Mouse (Mus musculus) heart, embryonic 11.5 days (tissue): ENCODE results near the gene Fbln5. TPM values are rescaled to one million over a fixed set of nuclear protein-coding genes. Genes with fewer than 3 reads are reported as not detected.

ENCODE experiments used
- ATAC-seq: fragments of 200-750 bp; cut with Nextera tagmentation; replicated peaks from 2 replicates; pipeline ENCODE4 v1.8.0; 2017; ENCODE audit warnings: moderate library complexity; ENCODE audit not compliant: insufficient number of reproducible peaks, low FRiP score, low TSS enrichment
- H3K27ac ChIP-seq: fragments of 300-500 bp; sonication (generic); 2 replicates; pipeline ENCODE4 v1.5.1; 2014; ENCODE audit warnings: mild to moderate bottlenecking, low read depth, low read length
- H3K27me3 ChIP-seq: fragments of 300-500 bp; sonication (generic); 2 replicates; pipeline ENCODE4 v1.6.1; 2014; ENCODE audit warnings: mild to moderate bottlenecking, low read length, mixed read lengths; ENCODE audit not compliant: control insufficient read depth, insufficient read depth
- H3K36me3 ChIP-seq: fragments of 300-500 bp; sonication (generic); 2 replicates; pipeline ENCODE4 v1.6.1; 2014; ENCODE audit warnings: mild to moderate bottlenecking, low read length, moderate library complexity, mixed read lengths; ENCODE audit not compliant: control insufficient read depth, insufficient read depth
- H3K4me1 ChIP-seq: fragments of 300-500 bp; sonication (generic); 2 replicates; pipeline ENCODE4 v1.6.1; 2014; ENCODE audit warnings: low read length; ENCODE audit not compliant: control insufficient read depth, insufficient read depth
- H3K4me2 ChIP-seq: fragments of 300-500 bp; sonication (generic); 2 replicates; pipeline ENCODE4 v1.6.1; 2014; ENCODE audit warnings: mild to moderate bottlenecking, moderate library complexity
- H3K4me3 ChIP-seq: fragments of 300-500 bp; sonication (generic); 2 replicates; pipeline ENCODE4 v1.5.1; 2014; ENCODE audit warnings: low read depth, low read length
- H3K9ac ChIP-seq: fragments of 300-500 bp; sonication (generic); 2 replicates; pipeline ENCODE4 v1.6.1; 2014; ENCODE audit warnings: mild to moderate bottlenecking, low read depth, low read length, moderate library complexity
- H3K9me3 ChIP-seq: fragments of 300-500 bp; sonication (generic); replicated peaks from 2 replicates; pipeline ENCODE4 v1.6.1; 2016; ENCODE audit warnings: low read length; ENCODE audit not compliant: control insufficient read depth
- WGBS: fragments of 180-500 bp; shearing (Covaris S2); extraction: QIAGEN DNeasy Blood & Tissue Kit; methylation state at CpG from one replicate; pipeline ENCODE4 v1.1.7; 2014; ENCODE audit not compliant: insufficient replicate concordance; 5-methylcytosine and 5-hydroxymethylcytosine counted together
- polyA plus RNA-seq: library from polyadenylated mRNA; unstranded; fragments of >200 nt; fragmentation: Nextera tagmentation; extraction: Ambion mirVana; gene quantifications from 2 replicates; pipeline ENCODE4 v1.2.1, GENCODE M21; 2014

The Fbln5 gene
- polyA plus RNA-seq, 1 experiment from 2014 or later = 24.7 TPM

DNA sequence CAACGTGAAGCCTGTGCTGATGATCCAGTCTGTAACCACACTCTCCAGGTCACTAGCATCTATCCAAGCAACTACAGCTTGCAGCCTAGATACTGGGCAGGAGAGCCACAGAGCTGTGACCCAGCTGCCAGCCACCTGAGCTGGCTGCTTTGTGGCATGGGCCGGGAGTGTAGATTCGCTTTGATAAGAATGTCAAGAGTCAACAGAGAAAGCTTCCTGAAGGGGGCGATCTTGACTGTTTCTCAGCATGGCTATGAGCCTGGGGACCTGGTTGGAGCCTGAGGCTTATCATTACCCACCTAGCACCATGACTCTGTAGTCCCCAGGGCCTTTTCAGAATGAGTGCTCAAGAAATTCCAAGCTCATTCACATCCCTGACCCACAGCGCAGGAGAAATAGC, 2.0 kb downstream of the Fbln5 start:
- no peak for ATAC-seq
- H3K36me3 ChIP-seq = no peaks in the 10 kb centered on the region
- 41% methylated on average over 5 of the region's 5 CpGs for WGBS
- H3K27me3 ChIP-seq = peaks cover 12% of the 10 kb centered on the region
- H3K9me3 ChIP-seq = no peaks in the 10 kb centered on the region
- H3K4me2 ChIP-seq = no peak overlapping the region
- no peak overlapping the region for H3K4me3 ChIP-seq
- 0 out of 2 replicates have a peak, but pooled peaks cover 7% of the 10 kb centered on the region for H3K4me1 ChIP-seq
- no peak overlapping the region for H3K9ac ChIP-seq
- H3K27ac ChIP-seq = no peak overlapping the region

DNA sequence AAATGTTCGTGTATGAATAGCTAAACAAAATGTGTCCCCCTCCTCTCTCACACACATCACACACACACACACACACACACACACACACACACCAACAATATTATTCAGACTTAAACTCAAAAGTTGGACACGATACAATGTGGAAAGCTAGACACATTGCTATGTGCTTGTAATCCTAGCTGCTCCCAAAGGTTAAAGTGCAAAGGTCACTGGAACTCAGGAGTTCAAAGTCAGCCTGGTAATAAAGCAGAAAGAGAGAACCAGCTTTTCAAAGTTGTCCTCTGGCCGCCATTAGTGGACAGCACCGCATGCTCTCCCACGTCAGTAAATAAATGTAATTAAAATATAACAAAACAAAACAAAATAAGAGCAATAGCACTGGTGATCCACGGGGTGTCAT, 3.1 kb downstream of the Fbln5 start:
- ATAC-seq = no peak
- 82% methylated on average over 6 of the region's 6 CpGs for WGBS
- H3K4me3 ChIP-seq = no peak overlapping the region
- H3K27ac ChIP-seq = no peak overlapping the region
- no peaks in the 10 kb centered on the region for H3K36me3 ChIP-seq
- H3K4me2 ChIP-seq = no peak overlapping the region
- no peaks in the 10 kb centered on the region for H3K9me3 ChIP-seq
- H3K4me1 ChIP-seq = 0 out of 2 replicates have a peak, but pooled peaks cover 3% of the 10 kb centered on the region
- H3K27me3 ChIP-seq = peaks cover 12% of the 10 kb centered on the region
- H3K9ac ChIP-seq = no peak overlapping the region

DNA sequence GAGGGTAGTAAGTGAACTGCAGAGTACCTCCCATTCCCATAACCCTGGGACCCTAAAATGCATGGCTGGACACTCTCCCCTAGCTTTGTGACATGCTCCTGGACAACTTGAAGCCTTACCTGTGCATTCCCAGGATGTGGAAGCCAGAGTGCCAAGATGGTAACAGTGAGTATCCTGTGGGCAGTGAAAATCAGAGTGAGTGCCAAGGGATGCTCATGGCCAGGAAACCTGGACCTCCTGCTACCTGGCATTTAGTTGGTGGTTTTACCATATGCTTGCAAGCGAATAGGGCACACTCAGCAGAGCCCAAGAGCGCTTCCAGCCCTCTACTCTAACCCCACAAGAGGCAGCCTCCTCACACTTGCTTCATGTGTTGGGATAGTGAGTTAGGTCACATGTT, 4.4 kb downstream of the Fbln5 start:
- Histone ChIP-seq H3K4me3 (no peak overlapping the region), H3K9ac (no peak overlapping the region), H3K4me2 (no peak overlapping the region), H3K27me3 (peaks cover 12% of the 10 kb centered on the region), H3K9me3 (no peaks in the 10 kb centered on the region), H3K36me3 (no peaks in the 10 kb centered on the region), H3K27ac (no peak overlapping the region), H3K4me1 (0 out of 2 replicates have a peak, but pooled peaks cover 3% of the 10 kb centered on the region)
- 81% methylated on average over 2 of the region's 2 CpGs for WGBS
- ATAC-seq = no peak

DNA sequence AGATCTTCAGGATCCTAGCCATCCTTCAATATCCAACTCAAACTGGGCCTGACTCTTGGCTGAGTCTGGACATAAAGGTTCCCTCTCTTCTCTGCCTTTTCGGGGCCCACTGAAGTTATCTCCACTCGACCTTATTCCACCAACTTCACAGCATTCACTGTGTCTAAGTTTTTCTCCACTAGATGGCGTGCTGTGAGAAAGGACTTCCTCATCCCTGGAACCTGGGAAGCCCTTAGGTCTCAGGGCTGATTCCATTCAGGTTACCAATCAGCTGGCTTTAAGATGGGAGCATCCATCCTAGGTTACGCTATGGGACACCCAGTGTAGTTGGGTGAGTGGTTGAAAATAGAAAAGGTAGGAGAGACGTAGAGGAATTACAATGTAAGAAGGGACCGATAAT, 7.7 kb downstream of the Fbln5 start:
- Histone ChIP-seq H3K4me3 (no peak overlapping the region), H3K36me3 (no peaks in the 10 kb centered on the region), H3K27me3 (no peaks in the 10 kb centered on the region), H3K9ac (no peak overlapping the region), H3K4me1 (no peaks in the 10 kb centered on the region), H3K9me3 (no peaks in the 10 kb centered on the region), H3K4me2 (no peak overlapping the region), H3K27ac (no peak overlapping the region)
- no peak for ATAC-seq
- WGBS = 56% methylated on average over 6 of the region's 6 CpGs

DNA sequence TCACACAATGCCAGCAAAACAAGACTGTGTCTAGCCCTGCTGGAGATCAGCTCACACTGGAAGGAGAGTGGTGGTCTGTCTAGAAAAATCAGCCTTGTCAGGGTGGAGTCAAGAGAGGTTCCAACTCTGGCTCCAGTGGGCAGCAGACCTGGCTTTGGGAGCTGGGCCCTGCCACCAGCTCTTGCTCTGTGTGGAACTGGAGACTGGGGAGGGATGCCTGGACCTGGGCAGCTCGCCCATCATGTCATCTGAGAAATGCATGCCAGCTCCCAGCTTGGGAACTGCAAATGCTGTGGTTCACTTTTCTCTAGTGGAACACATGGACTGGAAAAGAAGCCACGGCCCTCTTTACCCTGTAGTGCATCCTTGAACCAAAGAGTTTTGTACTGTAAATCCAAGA, 8.3 kb downstream of the Fbln5 start:
- no peak for ATAC-seq
- WGBS = 57% methylated on average over 2 of the region's 2 CpGs
- no peaks in the 10 kb centered on the region for H3K4me1 ChIP-seq
- H3K4me2 ChIP-seq = no peak overlapping the region
- H3K9ac ChIP-seq = no peak overlapping the region
- no peaks in the 10 kb centered on the region for H3K9me3 ChIP-seq
- no peaks in the 10 kb centered on the region for H3K27me3 ChIP-seq
- H3K36me3 ChIP-seq = no peaks in the 10 kb centered on the region
- H3K4me3 ChIP-seq = no peak overlapping the region
- H3K27ac ChIP-seq = no peak overlapping the region

DNA sequence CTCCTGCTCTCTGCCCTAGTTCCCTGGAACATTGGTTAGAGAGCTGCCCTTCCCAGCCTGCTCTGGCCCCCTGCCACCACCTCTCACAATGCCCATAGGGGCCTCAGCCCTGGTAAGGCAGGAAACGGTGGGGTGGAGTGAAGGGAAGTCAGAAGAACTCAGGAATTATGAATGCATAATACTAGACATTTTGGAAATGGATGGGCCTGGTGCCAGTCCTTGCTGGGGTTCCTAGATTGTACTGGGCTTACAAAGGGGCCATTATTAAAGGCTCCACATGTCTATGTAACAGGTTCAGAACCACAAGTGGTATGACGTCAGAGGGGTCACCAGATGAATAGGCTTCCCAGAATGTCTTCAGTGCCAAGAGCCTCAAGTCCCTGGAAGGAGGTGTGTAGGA, 11.5 kb downstream of the Fbln5 start:
- H3K9ac ChIP-seq = no peak overlapping the region
- H3K9me3 ChIP-seq = no peaks in the 10 kb centered on the region
- no peaks in the 10 kb centered on the region for H3K4me1 ChIP-seq
- no peak overlapping the region for H3K27ac ChIP-seq
- ATAC-seq = no peak
- no peak overlapping the region for H3K4me3 ChIP-seq
- H3K36me3 ChIP-seq = no peaks in the 10 kb centered on the region
- WGBS = 75% methylated on average over 2 of the region's 2 CpGs
- no peak overlapping the region for H3K4me2 ChIP-seq
- no peaks in the 10 kb centered on the region for H3K27me3 ChIP-seq

DNA sequence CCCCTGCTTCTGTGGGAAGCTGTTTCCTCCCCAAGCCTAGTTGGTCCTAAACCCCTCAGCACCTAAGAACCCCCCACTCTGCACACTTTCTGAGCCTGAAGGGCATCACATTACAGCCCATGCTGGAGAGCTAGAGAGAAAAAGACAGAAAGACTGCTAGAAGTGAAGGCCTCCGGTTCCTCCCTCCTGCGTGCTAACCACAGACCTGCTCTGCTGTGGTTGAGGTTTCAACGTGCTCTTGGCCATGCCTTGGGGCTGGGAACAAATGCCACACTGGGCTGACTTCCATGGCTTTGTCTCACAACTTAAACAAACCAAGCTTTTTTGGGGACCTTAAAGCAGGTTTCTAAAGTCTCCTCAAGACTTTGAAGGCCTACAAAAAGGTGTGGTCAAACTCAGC, 16.4 kb downstream of the Fbln5 start:
- 76% methylated on average over 3 of the region's 3 CpGs for WGBS
- no peak for ATAC-seq
- no peaks in the 10 kb centered on the region for H3K36me3 ChIP-seq
- no peak overlapping the region for H3K27ac ChIP-seq
- no peak overlapping the region for H3K4me2 ChIP-seq
- no peak overlapping the region for H3K4me3 ChIP-seq
- no peaks in the 10 kb centered on the region for H3K4me1 ChIP-seq
- H3K9ac ChIP-seq = no peak overlapping the region
- H3K9me3 ChIP-seq = no peaks in the 10 kb centered on the region
- no peaks in the 10 kb centered on the region for H3K27me3 ChIP-seq

DNA sequence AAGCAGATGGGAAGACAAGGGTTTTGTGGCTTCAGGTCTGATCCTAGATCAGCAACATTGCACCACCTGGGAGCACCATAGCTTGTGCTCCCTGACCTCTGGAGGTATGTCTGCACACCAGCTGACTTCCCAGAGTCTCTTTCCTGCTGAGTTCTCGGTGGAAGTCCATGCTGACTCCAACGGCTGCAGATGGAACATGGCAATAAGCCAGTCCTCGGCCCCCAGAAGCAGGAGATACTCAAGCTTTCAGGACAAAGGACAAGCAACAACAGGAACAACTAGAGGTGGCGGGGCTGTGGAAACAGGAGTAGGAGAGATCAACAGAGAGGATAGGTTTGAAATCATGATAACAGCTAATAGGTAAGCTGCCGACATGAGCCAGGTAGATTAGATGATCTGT, 17.1 kb downstream of the Fbln5 start:
- WGBS = 73% methylated on average over 5 of the region's 5 CpGs
- H3K4me2 ChIP-seq = no peak overlapping the region

DNA sequence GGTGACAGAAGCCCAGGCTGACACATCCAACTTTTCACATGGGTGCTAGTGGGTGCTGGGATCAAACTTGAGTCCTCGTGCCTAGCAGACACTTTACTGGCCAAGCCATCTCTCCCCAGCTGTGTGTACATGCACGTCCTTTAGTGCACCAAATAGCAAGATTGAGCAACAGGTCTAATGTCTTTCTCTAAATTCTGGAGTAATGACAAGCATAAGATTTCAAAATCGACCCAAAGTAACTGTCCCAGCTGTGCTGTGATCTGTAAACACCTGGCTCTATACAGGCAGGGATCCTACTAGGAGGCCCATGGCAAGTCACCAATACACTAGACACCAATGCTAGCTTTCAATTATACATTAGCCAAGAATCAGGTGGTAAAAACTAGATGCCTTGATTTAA, 17.8 kb downstream of the Fbln5 start:
- WGBS = 65% methylated on average over 3 of the region's 3 CpGs
- Histone ChIP-seq H3K4me1 (no peaks in the 10 kb centered on the region), H3K9me3 (no peaks in the 10 kb centered on the region), H3K27me3 (no peaks in the 10 kb centered on the region), H3K27ac (no peak overlapping the region), H3K36me3 (no peaks in the 10 kb centered on the region), H3K4me2 (no peak overlapping the region), H3K4me3 (no peak overlapping the region), H3K9ac (no peak overlapping the region)
- ATAC-seq = no peak

More for the DNA sequence above, 17.1 kb downstream of the Fbln5 start:
- Histone ChIP-seq H3K36me3 (no peaks in the 10 kb centered on the region), H3K27me3 (no peaks in the 10 kb centered on the region), H3K4me1 (no peaks in the 10 kb centered on the region), H3K4me3 (no peak overlapping the region), H3K9me3 (no peaks in the 10 kb centered on the region), H3K27ac (no peak overlapping the region), H3K9ac (no peak overlapping the region)
- no peak for ATAC-seq
